Mouse (Mus musculus): ENCODE measurements around the gene Slc7a4.
"Not testable (repeated sequence)": the region's sequence is repeated elsewhere in the genome, so short reads cannot be mapped to it uniquely, and the experiment has no call there.

Slc7a4 gene

DNA sequence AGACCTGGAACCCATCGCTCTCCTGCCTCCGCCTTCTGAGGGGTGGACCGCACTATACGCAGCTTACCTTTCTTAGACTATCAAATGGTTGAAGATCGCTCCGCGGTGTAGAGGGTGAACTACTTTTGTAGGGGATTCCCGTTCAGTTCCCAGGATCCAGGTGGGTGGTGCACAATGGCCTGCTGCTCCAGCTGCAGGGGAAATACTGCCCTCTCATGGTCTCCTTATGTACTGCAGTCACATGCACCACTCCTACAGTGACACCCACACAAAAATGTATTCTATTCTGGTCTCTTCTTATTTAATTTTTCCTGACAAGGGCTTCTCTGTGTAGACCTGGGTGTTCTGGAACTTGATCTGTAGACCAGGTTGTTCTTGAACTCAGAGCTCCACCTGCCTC lies at the start of gene Slc7a4:
Gene Slc7a4, minus strand, starts transcription at position 151 of the 400 bp plus-strand sequence.
- DNase-seq, result no peak

DNA sequence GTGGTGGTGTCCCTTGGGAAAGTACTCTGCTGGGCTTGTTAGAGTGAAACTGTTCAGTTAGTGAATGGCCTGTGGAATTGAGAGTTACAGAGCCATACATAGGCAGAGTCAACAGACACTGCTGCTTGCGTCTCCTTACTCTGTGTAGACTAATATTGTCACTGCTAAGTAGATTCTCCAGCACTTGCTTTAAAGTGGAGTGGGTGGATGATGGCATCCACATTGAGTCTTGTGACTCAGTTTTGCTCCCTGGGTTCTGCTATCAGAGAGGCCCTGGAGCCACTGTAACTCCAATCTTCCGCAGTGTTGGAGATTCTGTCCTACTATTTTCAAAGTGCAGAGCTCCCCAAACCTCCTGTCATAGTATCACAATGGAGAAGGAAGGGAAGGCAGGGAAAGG lies 49.6 kb upstream of the Slc7a4 start:
- DNase-seq, result no peak

DNA sequence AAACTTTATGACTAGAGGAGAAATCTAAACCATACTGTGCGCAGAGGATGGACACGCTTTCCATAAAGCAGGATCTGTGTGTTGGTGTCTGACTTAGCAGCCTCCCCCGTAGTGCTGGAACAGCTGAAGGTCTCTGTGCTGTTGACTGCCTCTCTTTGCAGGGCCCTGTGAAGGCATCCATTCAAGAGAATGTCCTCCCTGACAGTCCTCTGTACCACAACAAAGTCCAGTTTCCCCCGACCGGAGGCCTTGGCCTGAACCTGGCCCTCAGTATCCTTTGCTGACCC lies 43.2 kb upstream of the Slc7a4 start:
- DNase-seq, result peak; percentile 49

DNA sequence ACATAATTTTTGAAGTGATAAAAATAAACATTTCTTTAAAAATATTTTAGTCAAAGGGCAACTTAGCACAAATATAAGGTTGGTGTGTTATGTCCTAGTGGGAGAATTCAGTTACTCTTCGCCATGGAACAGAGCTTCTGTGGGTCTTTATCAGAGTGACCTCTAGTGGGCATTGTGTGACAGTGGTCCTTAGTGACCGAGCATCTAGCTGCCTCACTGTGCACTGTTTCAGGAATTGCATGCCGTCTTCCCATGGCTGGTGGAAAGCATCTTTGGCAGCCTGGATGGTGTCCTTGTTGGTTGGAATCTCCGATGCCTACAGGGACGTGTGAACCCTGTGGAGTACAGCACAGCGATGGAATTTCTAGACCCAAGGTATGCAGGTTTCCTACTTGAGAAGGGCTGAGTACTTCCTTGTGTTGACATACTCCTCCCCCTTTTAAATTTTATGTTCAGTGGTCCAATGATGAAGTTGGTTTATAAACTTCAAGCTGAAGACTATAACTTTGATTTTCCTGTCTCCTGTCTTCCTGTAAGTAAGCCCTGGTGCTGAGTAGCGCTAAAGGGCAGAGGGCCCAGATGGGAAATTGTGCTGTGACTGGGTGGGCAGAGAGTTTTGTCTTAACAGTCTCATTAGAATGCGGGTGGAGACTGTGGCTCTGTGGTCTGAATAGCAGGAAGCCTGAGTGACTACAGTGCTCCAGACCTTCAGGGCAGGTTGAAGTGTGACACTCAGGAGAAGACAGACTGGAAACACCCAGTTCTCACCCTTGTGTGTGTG lies 42.7 kb upstream of the Slc7a4 start:
- no peak for DNase-seq

GRCm38 (mm10) chr16:17621936-17622335 lies 38.9 kb upstream of the Slc7a4 start:
- no peak for DNase-seq

GRCm38 (mm10) chr16:17619198-17620105 lies 36.4 kb upstream of the Slc7a4 start, which contains the start of gene Smpd4:
TSS of gene Smpd4 (plus strand) at chr16:17619354.
- peak; percentile 88 for DNase-seq

DNA sequence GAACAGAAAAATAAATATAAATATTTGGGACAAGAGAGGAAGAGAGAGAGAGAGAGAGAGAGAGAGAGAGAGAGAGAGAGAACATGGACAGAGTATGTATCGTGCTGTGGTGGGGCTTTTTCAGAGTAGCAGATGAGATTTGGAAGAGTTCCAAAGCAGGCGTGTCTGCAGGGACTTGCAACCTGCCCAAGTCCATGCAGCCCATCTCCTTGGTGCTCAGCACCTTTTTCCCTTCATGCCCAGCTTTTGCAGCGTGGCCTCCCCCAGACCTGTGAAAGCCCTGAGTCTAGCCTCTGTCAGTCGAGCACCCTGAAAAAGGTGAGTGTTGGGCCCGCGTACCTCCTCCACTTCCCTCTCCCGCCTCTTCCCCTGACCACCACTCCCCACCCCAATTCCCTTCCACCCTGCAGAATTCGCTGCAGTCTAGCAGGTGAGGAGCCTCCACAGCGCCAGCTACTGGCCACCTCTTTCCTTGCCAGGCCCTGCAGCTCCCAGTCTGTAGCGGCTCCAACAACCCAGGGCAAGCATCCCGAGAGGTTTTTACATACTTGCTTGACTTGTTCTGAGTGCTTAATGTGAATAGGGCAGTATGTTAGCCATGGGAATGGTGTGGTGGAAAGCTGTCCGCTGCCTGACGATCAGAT lies 35.0 kb upstream of the Slc7a4 start:
- DNase-seq, result peak; percentile 51

- DNase-seq, result no peak
Observed at GRCm38 (mm10) chr16:17616212-17616611, 33.2 kb upstream of the Slc7a4 start.

DNA sequence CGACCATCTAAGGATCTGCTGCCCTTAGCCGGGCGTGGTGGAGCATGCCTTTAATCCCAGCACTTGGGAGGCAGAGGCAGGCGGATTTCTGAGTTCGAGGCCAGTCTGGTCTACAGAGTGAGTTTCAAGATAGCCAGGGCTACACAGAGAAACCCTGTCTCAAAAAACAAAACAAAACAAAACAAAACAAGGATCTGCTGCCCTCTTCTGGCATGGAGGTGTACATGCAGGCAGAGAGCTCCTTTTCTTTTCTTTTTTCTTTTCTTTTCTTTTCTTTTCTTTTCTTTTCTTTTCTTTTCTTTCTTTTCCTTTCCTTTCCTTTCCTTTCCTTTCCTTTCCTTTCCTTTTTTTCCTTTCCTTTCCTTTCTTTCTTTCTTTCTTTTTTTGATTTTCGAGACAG lies 31.7 kb upstream of the Slc7a4 start:
- DNase-seq, result not testable (repeated sequence)

DNA sequence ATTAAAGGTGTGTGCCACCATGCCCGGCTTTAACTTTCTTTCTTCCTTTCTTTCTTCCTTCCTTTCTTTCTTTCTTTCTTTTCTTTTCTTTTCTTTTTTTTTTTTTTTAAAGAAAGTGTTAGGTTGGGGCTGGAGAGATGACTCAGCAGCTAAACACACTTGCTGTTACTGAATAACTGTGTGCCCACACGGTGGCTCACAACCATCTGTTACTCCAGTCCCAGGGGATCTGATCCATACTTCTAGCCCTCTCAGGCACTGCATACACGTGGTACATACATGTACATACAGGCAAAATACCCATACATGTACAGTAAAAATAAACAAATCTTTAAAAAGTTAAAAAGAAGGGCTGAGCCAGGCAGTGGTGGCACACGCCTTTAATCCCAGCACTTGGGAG lies 28.4 kb upstream of the Slc7a4 start:
- peak; percentile 54 for DNase-seq

GRCm38 (mm10) chr16:17605684-17606083 lies 22.7 kb upstream of the Slc7a4 start:
- peak; percentile 49 for DNase-seq

DNA sequence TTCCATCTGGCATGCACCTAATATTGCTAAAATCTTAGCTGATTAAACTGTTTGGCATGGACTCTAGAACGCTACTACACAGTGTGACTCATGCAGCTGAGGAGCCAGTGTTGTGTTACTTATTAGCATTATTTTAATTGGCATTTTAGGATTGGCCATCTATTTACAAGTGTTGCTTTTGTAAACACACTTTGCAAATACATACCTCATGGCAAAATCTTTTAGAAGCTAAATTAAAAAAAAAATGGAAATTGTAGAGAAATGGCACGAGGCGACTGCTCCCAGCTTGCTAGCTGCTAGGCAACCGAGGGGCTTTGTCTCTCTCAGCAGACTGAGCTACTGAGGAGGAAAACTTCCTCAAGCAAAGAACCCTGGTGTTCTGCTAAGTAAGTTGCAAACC lies 21.9 kb upstream of the Slc7a4 start:
- no peak for DNase-seq

DNA sequence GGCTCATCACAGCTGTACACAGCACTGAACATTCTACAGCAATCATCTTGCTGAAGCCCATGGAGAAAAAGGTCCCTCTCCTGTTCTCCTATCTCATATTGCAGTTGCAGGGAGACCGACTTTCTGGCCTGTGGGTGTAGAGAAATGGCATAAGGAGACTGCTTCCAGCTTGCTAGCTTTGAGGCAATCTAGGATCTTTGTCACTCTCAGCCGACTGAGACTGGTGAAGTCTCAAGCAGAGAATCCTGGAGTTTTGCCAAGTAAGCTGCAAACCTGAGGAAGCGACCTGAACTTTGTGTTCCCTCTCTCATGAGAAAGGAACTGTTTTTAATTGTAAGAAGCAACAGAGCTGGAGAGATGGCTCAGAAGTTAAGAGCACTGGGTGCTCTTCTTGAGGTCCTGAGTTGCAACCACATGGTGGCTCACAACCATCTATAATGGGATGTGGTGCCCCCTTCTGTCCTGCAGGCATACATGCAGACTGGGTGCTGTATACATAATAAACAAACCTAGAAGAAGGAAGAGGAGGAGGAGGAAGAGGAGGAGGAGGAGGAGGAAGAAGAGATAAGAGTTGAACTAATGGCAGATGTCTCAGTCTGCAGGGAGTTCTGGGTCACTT lies 18.0 kb upstream of the Slc7a4 start:
- no peak for DNase-seq

GRCm38 (mm10) chr16:17590731-17591130 lies 7.7 kb upstream of the Slc7a4 start:
- no peak for DNase-seq

GRCm38 (mm10) chr16:17584555-17584954 lies 1.5 kb upstream of the Slc7a4 start:
- no peak for DNase-seq

DNA sequence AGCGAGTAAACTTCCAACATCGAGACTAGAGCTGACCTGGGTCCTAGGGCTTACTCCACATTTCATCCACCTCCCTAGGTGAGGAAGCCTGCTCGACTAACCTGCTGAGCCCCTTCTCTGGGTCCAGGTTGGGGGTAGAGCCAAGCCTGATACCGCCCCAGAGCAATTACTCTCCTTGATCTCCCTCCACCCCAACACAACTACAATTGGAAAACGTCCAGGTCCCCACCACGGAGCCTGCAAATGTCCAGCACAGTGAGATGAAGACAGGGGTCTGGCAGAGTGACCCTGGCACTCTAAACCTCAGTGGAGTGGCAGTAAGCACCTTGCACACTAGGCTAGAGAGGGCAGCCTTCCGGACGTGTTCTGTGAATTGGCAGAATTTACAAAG lies 6.2 kb downstream of the Slc7a4 start:
- DNase-seq, result no peak

- DNase-seq, result peak; percentile 85
Observed at GRCm38 (mm10) chr16:17575870-17576824, 6.9 kb downstream of the Slc7a4 start.

DNA sequence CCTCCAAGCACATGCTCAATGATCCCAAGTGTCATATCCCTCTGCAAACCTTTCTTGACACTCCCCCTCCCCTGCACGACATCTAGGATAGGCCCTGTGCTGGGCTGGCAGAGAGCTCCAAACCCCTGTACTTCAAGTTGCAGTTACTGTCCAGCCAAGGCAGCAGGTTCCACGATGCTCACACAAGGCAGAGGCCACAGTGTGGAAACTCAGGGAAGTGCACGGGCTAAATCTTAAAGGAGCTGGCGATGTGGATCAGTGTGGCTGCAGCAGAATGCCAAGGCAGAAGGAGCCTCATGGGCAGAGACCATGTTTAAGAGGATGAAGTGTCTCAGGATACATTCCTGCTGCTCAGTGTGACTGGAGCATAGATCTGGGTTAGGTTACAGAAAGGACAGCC lies 16.8 kb downstream of the Slc7a4 start:
- DNase-seq, result no peak

DNA sequence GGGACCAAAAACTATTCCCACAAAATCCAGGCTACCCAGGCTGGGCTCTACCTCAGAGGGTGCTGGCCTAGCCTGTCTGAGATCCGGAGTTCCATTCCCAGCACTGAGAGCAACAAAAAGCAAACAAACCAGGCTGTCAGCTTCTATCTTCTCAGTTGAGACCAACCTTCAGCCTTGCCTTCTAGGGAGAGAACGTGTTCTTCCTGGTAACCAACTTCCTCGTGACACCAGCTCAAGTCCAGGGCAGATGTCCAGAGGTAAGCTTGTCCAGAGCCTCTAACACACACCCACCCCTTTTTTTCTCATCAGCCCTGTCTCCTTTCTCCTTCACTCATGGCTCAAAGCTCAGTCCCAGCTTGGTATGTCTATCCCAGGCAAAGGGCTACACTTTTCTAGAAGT lies 18.2 kb downstream of the Slc7a4 start:
- DNase-seq, result no peak

- no peak for DNase-seq
Observed at GRCm38 (mm10) chr16:17564221-17564620, 18.8 kb downstream of the Slc7a4 start.

GRCm38 (mm10) chr16:17563580-17563979 lies 19.4 kb downstream of the Slc7a4 start:
- no peak for DNase-seq

- DNase-seq, result no peak
Observed at GRCm38 (mm10) chr16:17561751-17562208, 21.2 kb downstream of the Slc7a4 start, which contains the start of gene P2rx6. TSS of gene P2rx6 (plus strand) at chr16:17561885.

Measured in right cerebral cortex, adult 18-20 months (tissue).